Mouse (Mus musculus): ENCODE measurements around the gene Cip2a. TPM values are rescaled to one million over a fixed set of nuclear protein-coding genes. Genes with fewer than 3 reads are reported as not detected.

Cip2a gene
- total RNA-seq (2015; ENCODE audit: low replicate concordance) (171 and 296 TPM in 2 replicates), total RNA-seq (2017; ENCODE audit: low replicate concordance) (251 and 283 TPM in 2 replicates)

GRCm38 (mm10) chr16:48993559-48994342 lies at the start of gene Cip2a, which contains the start of gene Dzip3:
Cip2a (plus strand) TSS chr16:48994185.
Dzip3 (minus strand) TSS chr16:48994165.
- ATAC-seq (replicated peaks; ENCODE audit: low FRiP score, poor library complexity, severe bottlenecking) = peak; percentile 89

- ATAC-seq (replicated peaks; ENCODE audit: low FRiP score, poor library complexity, severe bottlenecking) = no peak
These were observed 21.0 kb upstream of the Cip2a start for GRCm38 (mm10) chr16:48972996-48973395.

GRCm38 (mm10) chr16:48973548-48973947 lies 20.4 kb upstream of the Cip2a start:
- no peak for ATAC-seq (replicated peaks; ENCODE audit: low FRiP score, poor library complexity, severe bottlenecking)

GRCm38 (mm10) chr16:48979965-48980364 lies 14.0 kb upstream of the Cip2a start:
- no peak for ATAC-seq (replicated peaks; ENCODE audit: low FRiP score, poor library complexity, severe bottlenecking)

GRCm38 (mm10) chr16:48985034-48985627 lies 8.9 kb upstream of the Cip2a start:
- no peak for ATAC-seq (replicated peaks; ENCODE audit: low FRiP score, poor library complexity, severe bottlenecking)

- no peak for ATAC-seq (replicated peaks; ENCODE audit: low FRiP score, poor library complexity, severe bottlenecking)
These were observed 4.3 kb upstream of the Cip2a start for GRCm38 (mm10) chr16:48989700-48990099.

- ATAC-seq (replicated peaks; ENCODE audit: low FRiP score, poor library complexity, severe bottlenecking) = 0 out of 2 replicates have a peak, but pooled peaks have one; percentile 22
These were observed 1.4 kb upstream of the Cip2a start for GRCm38 (mm10) chr16:48992437-48993230.

- no peak for ATAC-seq (replicated peaks; ENCODE audit: low FRiP score, poor library complexity, severe bottlenecking)
These were observed 790 bp upstream of the Cip2a start for GRCm38 (mm10) chr16:48993231-48993558.

- peak; percentile 58 for ATAC-seq (replicated peaks; ENCODE audit: low FRiP score, poor library complexity, severe bottlenecking)
These were observed 333 bp downstream of the Cip2a start for GRCm38 (mm10) chr16:48994343-48994693.

GRCm38 (mm10) chr16:49004151-49004550 lies 10.2 kb downstream of the Cip2a start:
- ATAC-seq (replicated peaks; ENCODE audit: low FRiP score, poor library complexity, severe bottlenecking) = no peak

- no peak for ATAC-seq (replicated peaks; ENCODE audit: low FRiP score, poor library complexity, severe bottlenecking)
These were observed 22.8 kb downstream of the Cip2a start for GRCm38 (mm10) chr16:49016620-49017332.

- ATAC-seq (replicated peaks; ENCODE audit: low FRiP score, poor library complexity, severe bottlenecking) = no peak
These were observed 41.9 kb downstream of the Cip2a start for GRCm38 (mm10) chr16:49035852-49036251.

- no peak for ATAC-seq (replicated peaks; ENCODE audit: low FRiP score, poor library complexity, severe bottlenecking)
These were observed 43.8 kb downstream of the Cip2a start for GRCm38 (mm10) chr16:49037771-49038170.

- ATAC-seq (replicated peaks; ENCODE audit: low FRiP score, poor library complexity, severe bottlenecking) = no peak
These were observed 46.7 kb downstream of the Cip2a start for GRCm38 (mm10) chr16:49040554-49041221.

- ATAC-seq (replicated peaks; ENCODE audit: low FRiP score, poor library complexity, severe bottlenecking) = no peak
These were observed 55.2 kb downstream of the Cip2a start for GRCm38 (mm10) chr16:49049214-49049613.

- ATAC-seq (replicated peaks; ENCODE audit: low FRiP score, poor library complexity, severe bottlenecking) = no peak
These were observed 63.2 kb downstream of the Cip2a start, which contains the start of gene Myh15 for GRCm38 (mm10) chr16:49057186-49057585. Myh15 (plus strand) TSS chr16:49057486.

Data from erythroid progenitor cell, adult 5-6 weeks (primary cell).